Mouse (Mus musculus) heart, postnatal 0 days (tissue): Measurements from ENCODE around the gene Serpina5. TPM values are rescaled to one million over a fixed set of nuclear protein-coding genes. Genes with fewer than 3 reads are reported as not detected.
"Not testable (repeated sequence)": the region's sequence is repeated elsewhere in the genome, so short reads cannot be mapped to it uniquely, and the experiment has no call there.

ENCODE experiments used
- ATAC-seq: fragments of 200-750 bp; cut with Nextera tagmentation; 2 replicates; pipeline ENCODE4 v1.8.0; 2017; ENCODE audit warnings: low read depth, moderate number of reproducible peaks, moderate library complexity; ENCODE audit not compliant: insufficient read depth
- DNase-seq: peaks from one replicate; pipeline ENCODE4 v3.0.0-alpha.2; 2016; ENCODE audit warnings: low spot score
- H3K27ac ChIP-seq: fragments of 300-500 bp; sonication (generic); 2 replicates; pipeline ENCODE4 v1.5.1; 2014; ENCODE audit warnings: low read depth, mild to moderate bottlenecking
- H3K27me3 ChIP-seq: fragments of 300-500 bp; sonication (generic); 2 replicates; pipeline ENCODE4 v1.6.1; 2014; ENCODE audit warnings: low read length, mixed read lengths; ENCODE audit not compliant: control insufficient read depth, insufficient read depth
- H3K36me3 ChIP-seq: fragments of 300-500 bp; sonication (generic); replicated peaks from 2 replicates; pipeline ENCODE4 v1.6.1; 2014; ENCODE audit warnings: low read length, mixed read lengths; ENCODE audit not compliant: control insufficient read depth, insufficient read depth
- H3K4me1 ChIP-seq: fragments of 300-500 bp; sonication (generic); 2 replicates; pipeline ENCODE4 v1.6.1; 2014; ENCODE audit warnings: antibody characterized with exemption; ENCODE audit not compliant: control insufficient read depth, insufficient read depth
- H3K4me2 ChIP-seq: fragments of 300-500 bp; sonication (generic); 2 replicates; pipeline ENCODE4 v1.6.1; 2014; ENCODE audit warnings: low read depth, mild to moderate bottlenecking, low read length, moderate library complexity
- H3K4me3 ChIP-seq: fragments of 300-500 bp; sonication (generic); 2 replicates; pipeline ENCODE4 v1.5.1; 2014; ENCODE audit warnings: low read depth, low read length
- H3K9ac ChIP-seq: fragments of 300-500 bp; sonication (generic); replicated peaks from 2 replicates; pipeline ENCODE4 v1.6.1; 2014; ENCODE audit warnings: low read depth, low read length, mixed read lengths
- H3K9me3 ChIP-seq: fragments of 300-500 bp; sonication (generic); replicated peaks from 2 replicates; pipeline ENCODE4 v1.6.1; 2016; ENCODE audit warnings: low read length; ENCODE audit not compliant: control insufficient read depth
- CTCF ChIP-seq: IDR thresholded peaks from 2 replicates; pipeline ENCODE4 v1.5.1; 2016; ENCODE audit warnings: antibody characterized with exemption, control low read depth, low read depth
- EP300 ChIP-seq: IDR thresholded peaks from 2 replicates; pipeline ENCODE4 v1.6.1; 2016; ENCODE audit warnings: antibody characterized with exemption, low read depth
- WGBS: fragments of 180-500 bp; shearing (Covaris S2); extraction: QIAGEN DNeasy Blood & Tissue Kit; methylation state at CpG from one replicate; pipeline ENCODE4 v1.1.7; 2014; 5-methylcytosine and 5-hydroxymethylcytosine counted together
- polyA plus RNA-seq: library from polyadenylated mRNA; unstranded; fragments of >200 nt; fragmentation: Nextera tagmentation; extraction: Ambion mirVana; gene quantifications from 2 replicates; pipeline ENCODE4 v1.2.1, GENCODE M21; 2015
- total RNA-seq: library from RNA; depleted of rRNA; stranded (reverse); fragments of >200 nt; gene quantifications from 2 replicates; pipeline ENCODE4 v1.2.3, GENCODE M21; 2014; ENCODE audit warnings: low replicate concordance

Gene Serpina5
- total and polyA plus RNA-seq, 2 experiments from 2014 or later, result not detected

- no peak for ATAC-seq
- H3K9ac ChIP-seq, result no peak overlapping the region
- H3K27me3 ChIP-seq, result no peaks in the 10 kb centered on the region
- no peaks in the 10 kb centered on the region for H3K36me3 ChIP-seq
- no peaks in the 10 kb centered on the region for H3K4me1 ChIP-seq
- no peak overlapping the region for H3K4me2 ChIP-seq
- no peak overlapping the region for H3K27ac ChIP-seq
- TF ChIP-seq EP300 (no peak), CTCF (no peak)
- H3K9me3 ChIP-seq, result no peaks in the 10 kb centered on the region
- WGBS, result 61% methylated on average over 2 of the region's 2 CpGs
- no peak overlapping the region for H3K4me3 ChIP-seq
- no peak for DNase-seq
Observed at GRCm38 (mm10) chr12:104108507-104108906, 7.6 kb downstream of the Serpina5 start.

GRCm38 (mm10) chr12:104112333-104112732 lies 11.4 kb downstream of the Serpina5 start, which contains the start of gene Serpina3a:
Gene Serpina3a (plus strand): TSS chr12:104112724.
- not testable (repeated sequence) for H3K27ac ChIP-seq, H3K9me3 ChIP-seq, H3K4me3 ChIP-seq, H3K9ac ChIP-seq, DNase-seq, H3K36me3 ChIP-seq, H3K4me1 ChIP-seq, H3K27me3 ChIP-seq, H3K4me2 ChIP-seq, ATAC-seq
- 80% methylated on average over 10 of the region's 11 CpGs for WGBS

GRCm38 (mm10) chr12:104114921-104115579 lies 14.1 kb downstream of the Serpina5 start:
- TF ChIP-seq CTCF (no peak), EP300 (no peak)
- Histone ChIP-seq H3K9ac (no peak overlapping the region), H3K4me2 (no peak overlapping the region), H3K27me3 (no peaks in the 10 kb centered on the region), H3K4me1 (no peaks in the 10 kb centered on the region), H3K36me3 (no peaks in the 10 kb centered on the region), H3K27ac (no peak overlapping the region), H3K9me3 (no peaks in the 10 kb centered on the region), H3K4me3 (no peak overlapping the region)
- no peak for DNase-seq
- no peak for ATAC-seq
- 37% methylated on average over 3 of the region's 3 CpGs for WGBS

GRCm38 (mm10) chr12:104123097-104123496 lies 22.2 kb downstream of the Serpina5 start:
- Histone ChIP-seq H3K27ac (no peak overlapping the region), H3K36me3 (no peaks in the 10 kb centered on the region), H3K9ac (no peak overlapping the region), H3K4me1 (no peaks in the 10 kb centered on the region), H3K9me3 (no peaks in the 10 kb centered on the region), H3K4me2 (no peak overlapping the region), H3K27me3 (no peaks in the 10 kb centered on the region), H3K4me3 (no peak overlapping the region)
- ATAC-seq (no peak), DNase-seq (no peak)
- TF ChIP-seq EP300, result no peak
- TF ChIP-seq CTCF, result no peak
- WGBS, result 63% methylated on average over 1 of the region's 1 CpGs

GRCm38 (mm10) chr12:104123996-104124395 lies 23.1 kb downstream of the Serpina5 start:
- no peak for ATAC-seq
- no peak for DNase-seq
- 75% methylated on average over 2 of the region's 2 CpGs for WGBS
- TF ChIP-seq EP300 (no peak), CTCF (no peak)
- Histone ChIP-seq H3K4me3 (no peak overlapping the region), H3K4me1 (no peaks in the 10 kb centered on the region), H3K9ac (no peak overlapping the region), H3K9me3 (no peaks in the 10 kb centered on the region), H3K4me2 (no peak overlapping the region), H3K27me3 (no peaks in the 10 kb centered on the region), H3K36me3 (no peaks in the 10 kb centered on the region), H3K27ac (no peak overlapping the region)

- ATAC-seq (no peak), DNase-seq (no peak)
- Histone ChIP-seq H3K36me3 (no peaks in the 10 kb centered on the region), H3K9me3 (no peaks in the 10 kb centered on the region), H3K4me2 (no peak overlapping the region), H3K9ac (no peak overlapping the region), H3K27me3 (no peaks in the 10 kb centered on the region), H3K27ac (no peak overlapping the region), H3K4me1 (no peaks in the 10 kb centered on the region), H3K4me3 (no peak overlapping the region)
- TF ChIP-seq CTCF (no peak), EP300 (no peak)
- WGBS, result 50% methylated on average over 5 of the region's 5 CpGs
Observed at GRCm38 (mm10) chr12:104125021-104125560, 24.2 kb downstream of the Serpina5 start.
